Mouse (Mus musculus): Measurements from ENCODE around the gene Myh13.

The Myh13 gene

DNA sequence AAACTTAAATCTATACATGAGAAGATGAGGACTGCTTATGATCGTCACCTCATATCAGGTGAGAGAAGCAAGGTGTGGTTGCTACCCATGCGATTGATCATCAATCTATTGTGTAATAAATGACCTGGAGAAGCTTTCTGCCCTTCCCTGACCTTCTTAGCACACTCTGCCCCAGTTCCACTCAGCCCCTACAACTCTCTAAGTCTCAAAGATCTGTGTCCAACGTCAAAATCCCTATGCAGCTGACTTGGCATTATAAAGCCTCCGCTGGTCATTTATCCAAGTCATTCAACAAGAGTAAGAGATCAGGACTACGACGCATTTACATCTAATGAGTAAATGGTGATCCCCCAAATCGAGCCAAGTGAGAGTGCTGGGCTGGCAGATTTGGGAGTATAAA lies at the start of gene Myh13:
TSS of gene Myh13 (plus strand) at position 301 of the 400 bp plus-strand sequence.
- in situ Hi-C loops (cut with MboI, MseI): no loop called here

DNA sequence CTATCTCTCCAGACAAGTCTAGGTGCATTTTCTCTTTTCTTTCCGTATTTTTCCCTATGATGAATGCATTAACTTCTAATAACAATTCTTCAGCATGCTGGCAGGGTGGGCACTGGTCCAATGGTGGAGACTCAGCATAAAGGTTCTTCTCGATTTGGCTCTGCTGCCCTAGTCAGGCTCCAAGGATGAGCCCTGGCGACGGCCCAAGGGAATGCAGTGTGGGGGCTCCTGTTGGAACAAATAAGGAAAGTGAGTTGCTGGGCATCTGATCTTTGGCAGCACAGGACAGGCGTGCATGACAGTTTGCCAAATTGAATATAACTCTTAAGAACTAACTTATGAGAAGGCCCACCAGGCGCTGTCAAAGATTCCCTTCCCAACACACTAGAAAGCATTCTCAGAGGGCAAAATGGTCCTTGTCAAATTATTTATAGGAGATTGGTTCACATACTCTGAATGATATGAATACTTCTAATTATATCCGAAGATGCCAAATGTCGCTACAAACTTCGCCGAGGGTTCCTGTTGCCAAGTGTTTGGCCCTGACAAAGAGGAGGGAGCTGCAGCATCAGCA lies 44.8 kb upstream of the Myh13 start, which contains the start of gene Myh8:
TSS of gene Myh8 (plus strand) at position 524 of the 574 bp plus-strand sequence.
- in situ Hi-C loops (cut with MboI, MseI): no loop called here

DNA sequence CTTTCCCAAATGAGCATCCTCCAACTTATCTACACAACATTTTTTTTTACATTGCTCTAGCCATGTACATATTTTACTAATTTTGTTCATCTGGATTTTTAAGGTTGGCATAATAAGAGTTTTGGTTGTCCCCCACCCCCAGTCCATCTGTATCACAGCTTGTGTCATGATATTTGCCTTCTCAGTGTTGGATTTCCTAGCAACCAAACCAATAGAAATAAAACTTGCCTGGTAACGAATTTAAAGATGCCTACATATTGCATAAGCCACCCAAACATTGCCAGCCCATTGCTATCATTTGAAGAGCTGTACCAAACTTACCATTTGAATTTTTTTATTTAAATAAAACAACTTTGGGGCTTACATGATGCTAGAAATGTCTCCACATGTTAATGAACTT lies 28.0 kb upstream of the Myh13 start:
- in situ Hi-C loops (cut with MboI, MseI): no loop called here

GRCm38 (mm10) chr11:67313733-67314452 lies 7.6 kb upstream of the Myh13 start:
- in situ Hi-C loops (cut with MboI, MseI): no loop called here

- in situ Hi-C loops (cut with MboI, MseI): no loop called here
Measured at GRCm38 (mm10) chr11:67326536-67326935, 5.1 kb downstream of the Myh13 start.

DNA sequence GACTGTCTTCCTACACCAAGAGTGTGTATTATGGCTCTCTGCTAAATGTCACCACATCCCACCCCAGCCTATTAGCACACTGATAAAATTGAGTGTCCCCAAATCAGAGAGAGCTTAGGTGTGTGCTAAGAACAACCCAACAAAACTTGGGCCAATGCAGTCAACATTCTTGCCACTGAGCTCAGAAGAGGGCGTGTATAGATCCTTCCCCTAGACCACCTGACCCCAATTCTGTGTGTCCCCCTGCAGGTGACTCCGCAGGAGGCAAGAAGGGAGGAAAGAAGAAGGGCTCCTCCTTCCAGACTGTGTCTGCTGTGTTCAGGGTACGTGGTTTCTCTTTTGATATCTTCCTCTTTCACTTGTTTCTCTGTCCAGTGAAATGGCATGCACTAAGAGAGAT lies 23.1 kb downstream of the Myh13 start:
- in situ Hi-C loops (cut with MboI, MseI): no loop called here

DNA sequence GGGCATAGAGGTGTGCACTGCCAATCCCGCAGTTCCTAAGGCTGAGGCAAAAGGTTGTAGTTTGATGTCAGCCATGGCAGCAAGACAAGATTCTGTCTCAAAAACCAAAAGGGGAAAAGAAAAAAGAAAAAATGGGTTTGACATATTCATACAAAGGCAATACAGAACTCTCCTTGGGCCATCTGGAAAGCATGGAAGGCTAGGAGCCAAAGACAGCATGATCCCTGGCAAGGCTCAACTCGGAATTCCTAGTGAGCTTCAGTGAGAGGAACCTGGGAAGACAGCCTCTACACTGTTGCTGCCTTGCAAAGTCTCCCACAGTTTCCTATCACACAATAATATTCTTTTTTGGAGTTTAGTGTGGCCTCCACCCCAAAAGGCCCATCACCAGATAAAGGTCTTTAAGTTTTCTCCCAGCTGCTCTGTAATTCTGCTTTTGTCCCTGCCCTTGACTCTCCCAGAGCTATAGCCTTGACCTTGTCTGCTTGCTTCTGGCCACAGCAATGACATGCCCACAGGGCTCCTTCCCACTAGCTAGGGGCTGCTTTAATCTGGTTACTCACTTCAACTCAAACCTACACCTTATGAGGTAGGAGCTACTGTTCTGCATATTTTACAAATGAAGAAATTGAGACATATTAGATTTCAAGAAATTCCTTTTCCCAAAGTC lies 23.9 kb downstream of the Myh13 start:
- in situ Hi-C loops (cut with MboI, MseI): no loop called here

DNA sequence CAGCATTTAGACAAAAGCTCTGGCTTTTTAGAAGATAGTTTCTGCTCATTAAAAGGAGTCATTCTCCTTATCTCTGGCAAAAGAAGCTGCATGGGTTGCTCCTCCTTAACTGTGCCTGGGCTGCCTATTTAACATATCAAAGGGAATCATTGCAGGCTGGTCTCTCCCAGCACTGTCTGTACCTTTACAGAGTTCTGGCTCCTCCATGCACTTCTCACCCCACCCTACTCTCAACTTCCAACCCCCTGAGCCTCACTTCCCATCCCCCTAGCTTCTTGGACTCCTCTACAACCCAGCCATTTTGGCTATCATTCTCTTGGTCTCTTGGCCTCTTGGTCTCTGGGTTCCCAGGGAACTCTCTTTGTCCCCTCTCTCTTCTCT lies 24.4 kb downstream of the Myh13 start:
- in situ Hi-C loops (cut with MboI, MseI): no loop called here

DNA sequence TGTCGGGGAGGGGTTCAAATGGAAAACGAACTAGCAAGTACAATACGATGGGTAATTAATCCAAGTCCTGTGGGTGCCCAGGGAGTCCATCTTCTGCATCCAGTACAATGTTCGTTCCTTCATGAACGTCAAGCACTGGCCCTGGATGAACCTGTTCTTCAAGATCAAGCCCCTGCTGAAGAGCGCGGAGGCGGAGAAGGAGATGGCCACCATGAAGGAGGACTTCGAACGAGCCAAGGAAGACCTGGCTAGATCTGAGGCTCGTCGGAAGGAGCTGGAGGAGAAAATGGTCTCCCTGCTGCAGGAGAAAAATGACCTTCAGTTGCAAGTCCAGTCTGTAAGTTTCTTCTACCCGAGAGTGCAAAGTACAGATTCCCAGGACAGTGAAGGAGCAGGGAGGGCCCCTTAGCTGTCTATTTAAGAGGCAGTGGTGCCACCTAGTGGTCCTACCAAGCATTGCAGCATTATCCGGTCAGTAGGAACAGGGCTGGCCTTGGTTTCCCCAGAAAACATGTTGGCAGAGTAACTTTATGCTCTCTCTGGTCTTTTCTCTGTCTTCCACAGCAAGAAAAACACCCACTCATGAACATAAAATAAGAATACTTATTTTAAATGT lies 28.8 kb downstream of the Myh13 start:
- in situ Hi-C loops (cut with MboI, MseI): loop anchor here (5.0 kb wide), 1 partner anchor 238 kb away; no protein-coding TSS in a partner anchor

- in situ Hi-C loops (cut with MboI, MseI): loop anchor here (5.0 kb wide), 1 partner anchor 241 kb away; no protein-coding TSS in a partner anchor
Measured at GRCm38 (mm10) chr11:67353011-67353410, 31.6 kb downstream of the Myh13 start.

GRCm38 (mm10) chr11:67358031-67358430 lies 36.6 kb downstream of the Myh13 start:
- in situ Hi-C loops (cut with MboI, MseI): no loop called here

GRCm38 (mm10) chr11:67362236-67362635 lies 40.8 kb downstream of the Myh13 start:
- in situ Hi-C loops (cut with MboI, MseI): no loop called here

GRCm38 (mm10) chr11:67364551-67364950 lies 43.1 kb downstream of the Myh13 start:
- in situ Hi-C loops (cut with MboI, MseI): no loop called here

- in situ Hi-C loops (cut with MboI, MseI): no loop called here
Measured at GRCm38 (mm10) chr11:67364986-67365721, 43.7 kb downstream of the Myh13 start.

GRCm38 (mm10) chr11:67366936-67367335 lies 45.5 kb downstream of the Myh13 start:
- in situ Hi-C loops (cut with MboI, MseI): no loop called here

DNA sequence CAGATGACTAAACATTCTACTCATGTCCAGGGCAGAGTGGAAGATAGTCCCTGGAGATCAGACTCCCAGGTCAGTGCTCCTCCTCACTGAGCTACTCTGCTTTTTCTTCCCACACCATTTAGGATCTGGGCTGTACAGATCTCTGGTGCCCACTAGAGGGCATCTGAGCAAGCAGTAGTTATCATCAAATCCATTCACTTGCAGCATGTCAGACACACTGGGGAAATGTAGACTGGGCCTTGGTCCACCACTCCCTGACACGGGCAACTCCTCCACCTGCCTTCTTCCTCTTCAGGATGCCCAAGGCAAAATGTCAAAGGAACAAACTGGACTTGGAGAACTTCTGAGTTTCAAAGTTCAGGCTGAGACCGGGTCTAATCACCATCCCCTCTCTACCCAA lies 51.9 kb downstream of the Myh13 start:
- in situ Hi-C loops (cut with MboI, MseI): no loop called here

GRCm38 (mm10) chr11:67376308-67376707 lies 54.9 kb downstream of the Myh13 start:
- in situ Hi-C loops (cut with MboI, MseI): no loop called here

- in situ Hi-C loops (cut with MboI, MseI): no loop called here
Measured at GRCm38 (mm10) chr11:67379703-67380510, 58.4 kb downstream of the Myh13 start.

DNA sequence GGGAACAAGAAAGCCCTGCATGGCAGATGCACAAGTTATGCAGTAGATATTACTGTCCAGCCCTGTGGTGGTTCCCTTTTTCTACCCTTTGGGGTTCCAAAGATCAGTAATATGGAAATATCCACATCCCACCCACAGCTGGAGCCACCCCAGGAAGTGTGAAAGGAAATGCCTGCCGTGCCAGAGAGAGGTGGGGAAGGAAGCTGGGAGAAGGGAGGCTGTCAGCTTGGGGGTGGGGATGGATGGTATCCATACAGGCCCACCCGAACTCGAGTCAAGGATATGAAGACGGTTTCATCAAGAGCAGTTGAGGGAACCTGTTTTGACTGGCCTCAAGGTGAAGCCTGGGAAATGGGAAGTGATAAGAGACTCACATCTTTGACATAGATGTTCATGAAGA lies 60.4 kb downstream of the Myh13 start:
- in situ Hi-C loops (cut with MboI, MseI): no loop called here

DNA sequence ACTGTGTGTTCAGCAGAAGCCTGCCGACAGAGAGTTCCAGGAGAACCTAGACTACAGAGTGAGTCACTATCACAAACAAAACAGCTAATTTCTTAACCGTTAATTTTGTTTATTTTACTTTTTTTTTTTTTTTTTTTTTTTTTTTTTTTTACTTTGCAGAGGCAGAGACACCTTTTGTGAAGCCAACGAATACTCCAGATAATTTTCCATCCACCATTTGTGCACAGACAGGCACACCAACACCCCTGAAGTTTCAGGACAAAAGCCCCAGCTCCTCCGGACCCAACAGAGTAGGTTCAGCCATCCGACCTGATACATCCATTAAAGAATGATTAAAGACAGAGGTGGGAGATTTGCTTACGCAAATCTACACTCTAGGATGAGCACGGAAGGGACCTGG lies 63.2 kb downstream of the Myh13 start:
- in situ Hi-C loops (cut with MboI, MseI): no loop called here
